Mouse (Mus musculus) stomach, embryonic 16.5 days (tissue): ENCODE results near the gene Actg1. TPM values are rescaled to one million over a fixed set of nuclear protein-coding genes. Genes with fewer than 3 reads are reported as not detected.
A peak's percentile ranks its signal among the peaks of the same experiment; 100 is the strongest.

ENCODE experiments used
- ATAC-seq: fragments of 200-750 bp; cut with Nextera tagmentation; 2 replicates; pipeline ENCODE4 v1.8.0; 2017; ENCODE audit warnings: moderate number of reproducible peaks, moderate TSS enrichment; ENCODE audit not compliant: insufficient read depth, low FRiP score
- H3K27ac ChIP-seq: fragments of 300-500 bp; sonication (generic); 2 replicates; pipeline ENCODE4 v1.5.1; 2014; ENCODE audit warnings: low read length
- H3K27me3 ChIP-seq: fragments of 300-500 bp; sonication (generic); 2 replicates; pipeline ENCODE4 v1.6.1; 2014; ENCODE audit warnings: low read length, control low read depth, mixed read lengths; ENCODE audit not compliant: control insufficient read depth, insufficient read depth
- H3K36me3 ChIP-seq: fragments of 300-500 bp; sonication (generic); 2 replicates; pipeline ENCODE4 v1.6.1; 2014; ENCODE audit warnings: low read length; ENCODE audit not compliant: control insufficient read depth, insufficient read depth
- H3K4me1 ChIP-seq: fragments of 300-500 bp; sonication (generic); 2 replicates; pipeline ENCODE4 v1.6.1; 2014; ENCODE audit warnings: low read length, control low read depth, mixed read lengths; ENCODE audit not compliant: control insufficient read depth, insufficient read depth
- H3K4me2 ChIP-seq: fragments of 300-500 bp; sonication (generic); 2 replicates; pipeline ENCODE4 v1.6.1; 2014; ENCODE audit warnings: low read depth, low read length, mixed read lengths
- H3K4me3 ChIP-seq: fragments of 300-500 bp; sonication (generic); replicated peaks from 2 replicates; pipeline ENCODE4 v1.5.1; 2014; ENCODE audit warnings: mild to moderate bottlenecking, low read length
- H3K9ac ChIP-seq: fragments of 300-500 bp; sonication (generic); 2 replicates; pipeline ENCODE4 v1.6.1; 2014; ENCODE audit warnings: low read length
- H3K9me3 ChIP-seq: fragments of 300-500 bp; sonication (generic); replicated peaks from 2 replicates; pipeline ENCODE4 v1.6.1; 2016; ENCODE audit warnings: low read length, control low read depth; ENCODE audit not compliant: control insufficient read depth
- WGBS: fragments of 180-500 bp; shearing (Covaris S2); extraction: QIAGEN DNeasy Blood & Tissue Kit; methylation state at CpG from one replicate; pipeline ENCODE4 v1.1.7; 2014; 5-methylcytosine and 5-hydroxymethylcytosine counted together
- polyA plus RNA-seq: library from polyadenylated mRNA; unstranded; fragments of >200 nt; fragmentation: Nextera tagmentation; extraction: Ambion mirVana; gene quantifications from 2 replicates; pipeline ENCODE4 v1.2.1, GENCODE M21; 2015

Actg1 gene
- polyA plus RNA-seq, 1 experiment from 2014 or later = 2,700 TPM

GRCm38 (mm10) chr11:120304350-120304694 is 44.0 kb downstream of the Actg1 start:
- 39% methylated on average over 5 of the region's 5 CpGs for WGBS
- Histone ChIP-seq H3K9ac (no peak overlapping the region; the same call in 1 of the 2 replicates), H3K9me3 (no peaks in the 10 kb centered on the region), H3K4me1 (peaks cover 36% of the 10 kb centered on the region), H3K4me3 (peak overlapping the region; percentile 59; the same call in 1 of the 2 replicates), H3K27me3 (peaks cover 3% of the 10 kb centered on the region; the same call in 1 of the 2 replicates), H3K27ac (no peak overlapping the region), H3K36me3 (no peaks in the 10 kb centered on the region), H3K4me2 (peak overlapping the region; percentile 95; the same call in 1 of the 2 replicates)
- no peak for ATAC-seq

GRCm38 (mm10) chr11:120303559-120304349 is 44.6 kb downstream of the Actg1 start:
- ATAC-seq = no peak
- no peak overlapping the region for H3K9ac ChIP-seq
- 87% methylated on average over 21 of the region's 21 CpGs for WGBS
- no peaks in the 10 kb centered on the region for H3K9me3 ChIP-seq
- no peak overlapping the region for H3K4me3 ChIP-seq
- peaks cover 36% of the 10 kb centered on the region for H3K4me1 ChIP-seq
- no peak overlapping the region for H3K4me2 ChIP-seq
- H3K27me3 ChIP-seq = peaks cover 3% of the 10 kb centered on the region; the same call in 1 of the 2 replicates
- no peak overlapping the region for H3K27ac ChIP-seq
- H3K36me3 ChIP-seq = no peaks in the 10 kb centered on the region

- Histone ChIP-seq H3K36me3 (no peaks in the 10 kb centered on the region), H3K27ac (no peak overlapping the region), H3K4me1 (peaks cover 31% of the 10 kb centered on the region), H3K27me3 (peaks cover 3% of the 10 kb centered on the region; the same call in 1 of the 2 replicates), H3K4me2 (no peak overlapping the region), H3K9me3 (no peaks in the 10 kb centered on the region), H3K4me3 (no peak overlapping the region), H3K9ac (no peak overlapping the region)
- ATAC-seq = no peak
- WGBS = 89% methylated on average over 9 of the region's 9 CpGs
Observed at GRCm38 (mm10) chr11:120303119-120303518, 45.2 kb downstream of the Actg1 start.

GRCm38 (mm10) chr11:120299484-120299883 is 48.9 kb downstream of the Actg1 start:
- no peak for ATAC-seq
- H3K4me1 ChIP-seq = peaks cover 3% of the 10 kb centered on the region
- no peak overlapping the region for H3K4me2 ChIP-seq

GRCm38 (mm10) chr11:120298441-120299141 is 49.8 kb downstream of the Actg1 start:
- Histone ChIP-seq H3K4me2 (no peak overlapping the region), H3K27me3 (no peaks in the 10 kb centered on the region), H3K4me3 (no peak overlapping the region), H3K27ac (no peak overlapping the region), H3K9me3 (no peaks in the 10 kb centered on the region), H3K9ac (no peak overlapping the region), H3K36me3 (no peaks in the 10 kb centered on the region), H3K4me1 (no peaks in the 10 kb centered on the region; the same call in 1 of the 2 replicates)
- no peak for ATAC-seq
- 61% methylated on average over 4 of the region's 4 CpGs for WGBS

More at GRCm38 (mm10) chr11:120299484-120299883, 48.9 kb downstream of the Actg1 start:
- Histone ChIP-seq H3K4me3 (no peak overlapping the region), H3K27ac (no peak overlapping the region), H3K27me3 (no peaks in the 10 kb centered on the region), H3K36me3 (no peaks in the 10 kb centered on the region), H3K9ac (no peak overlapping the region), H3K9me3 (no peaks in the 10 kb centered on the region)
- 55% methylated on average over 5 of the region's 5 CpGs for WGBS

GRCm38 (mm10) chr11:120297767-120298166 is 50.6 kb downstream of the Actg1 start:
- no peak for ATAC-seq
- Histone ChIP-seq H3K9ac (no peak overlapping the region), H3K4me1 (no peaks in the 10 kb centered on the region; the same call in 1 of the 2 replicates), H3K27me3 (no peaks in the 10 kb centered on the region), H3K4me2 (no peak overlapping the region), H3K36me3 (no peaks in the 10 kb centered on the region), H3K9me3 (no peaks in the 10 kb centered on the region), H3K4me3 (no peak overlapping the region), H3K27ac (no peak overlapping the region)
- WGBS = 85% methylated on average over 7 of the region's 7 CpGs

GRCm38 (mm10) chr11:120296305-120297144 is 51.8 kb downstream of the Actg1 start:
- H3K4me1 ChIP-seq = no peaks in the 10 kb centered on the region; the same call in 1 of the 2 replicates
- H3K4me3 ChIP-seq = no peak overlapping the region
- peak; percentile 15; the same call in 1 of the 2 replicates for ATAC-seq
- no peak overlapping the region for H3K9ac ChIP-seq
- no peaks in the 10 kb centered on the region for H3K27me3 ChIP-seq
- 40% methylated on average over 13 of the region's 13 CpGs for whole genome bisulfite sequencing
- H3K4me2 ChIP-seq = no peak overlapping the region
- no peak overlapping the region for H3K27ac ChIP-seq
- H3K36me3 ChIP-seq = no peaks in the 10 kb centered on the region
- no peaks in the 10 kb centered on the region for H3K9me3 ChIP-seq
